Mouse (Mus musculus) limb, embryonic 13.5 days (tissue): ENCODE data around the gene Hoxd3. TPM values are rescaled to one million over a fixed set of nuclear protein-coding genes. Genes with fewer than 3 reads are reported as not detected.

ENCODE experiments used
- ATAC-seq: fragments of 200-750 bp; cut with Nextera tagmentation; 2 replicates; pipeline ENCODE4 v1.8.0; 2017; ENCODE audit warnings: low read depth, moderate number of reproducible peaks, moderate TSS enrichment; ENCODE audit not compliant: low FRiP score
- H3K27ac ChIP-seq: fragments of 300-500 bp; sonication (generic); 2 replicates; pipeline ENCODE4 v1.5.1; 2015; ENCODE audit warnings: inconsistent platforms, mild to moderate bottlenecking, moderate library complexity
- H3K27me3 ChIP-seq: fragments of 300-500 bp; sonication (generic); 2 replicates; pipeline ENCODE4 v1.6.1; 2015; ENCODE audit warnings: mild to moderate bottlenecking, inconsistent platforms
- H3K36me3 ChIP-seq: fragments of 300-500 bp; sonication (generic); 2 replicates; pipeline ENCODE4 v1.6.1; 2015; ENCODE audit warnings: inconsistent platforms, mild to moderate bottlenecking, moderate library complexity
- H3K4me1 ChIP-seq: fragments of 300-500 bp; sonication (generic); 2 replicates; pipeline ENCODE4 v1.6.1; 2015; ENCODE audit warnings: inconsistent platforms
- H3K4me2 ChIP-seq: fragments of 300-500 bp; sonication (generic); replicated peaks from 2 replicates; pipeline ENCODE4 v1.6.1; 2015; ENCODE audit warnings: inconsistent platforms, mild to moderate bottlenecking, moderate library complexity
- H3K4me3 ChIP-seq: fragments of 300-500 bp; sonication (generic); 2 replicates; pipeline ENCODE4 v1.5.1; 2015; ENCODE audit warnings: moderate library complexity, mild to moderate bottlenecking, inconsistent platforms
- H3K9ac ChIP-seq: fragments of 300-500 bp; sonication (generic); 2 replicates; pipeline ENCODE4 v1.6.1; 2015; ENCODE audit warnings: mild to moderate bottlenecking, inconsistent platforms
- H3K9me3 ChIP-seq: fragments of 300-500 bp; sonication (generic); 2 replicates; pipeline ENCODE4 v1.6.1; 2016; ENCODE audit warnings: inconsistent platforms
- WGBS: fragments of 180-500 bp; shearing (Covaris S2); methylation state at CpG from one replicate; pipeline ENCODE4 v1.1.7; 2015; 5-methylcytosine and 5-hydroxymethylcytosine counted together
- polyA plus RNA-seq: library from polyadenylated mRNA; unstranded; fragments of >200 nt; fragmentation: Nextera tagmentation; extraction: Ambion mirVana; gene quantifications from 2 replicates; pipeline ENCODE4 v1.2.1, GENCODE M21; 2015

Hoxd3 gene
- polyA plus RNA-seq, 1 experiment from 2014 or later, result 0.84 TPM

DNA sequence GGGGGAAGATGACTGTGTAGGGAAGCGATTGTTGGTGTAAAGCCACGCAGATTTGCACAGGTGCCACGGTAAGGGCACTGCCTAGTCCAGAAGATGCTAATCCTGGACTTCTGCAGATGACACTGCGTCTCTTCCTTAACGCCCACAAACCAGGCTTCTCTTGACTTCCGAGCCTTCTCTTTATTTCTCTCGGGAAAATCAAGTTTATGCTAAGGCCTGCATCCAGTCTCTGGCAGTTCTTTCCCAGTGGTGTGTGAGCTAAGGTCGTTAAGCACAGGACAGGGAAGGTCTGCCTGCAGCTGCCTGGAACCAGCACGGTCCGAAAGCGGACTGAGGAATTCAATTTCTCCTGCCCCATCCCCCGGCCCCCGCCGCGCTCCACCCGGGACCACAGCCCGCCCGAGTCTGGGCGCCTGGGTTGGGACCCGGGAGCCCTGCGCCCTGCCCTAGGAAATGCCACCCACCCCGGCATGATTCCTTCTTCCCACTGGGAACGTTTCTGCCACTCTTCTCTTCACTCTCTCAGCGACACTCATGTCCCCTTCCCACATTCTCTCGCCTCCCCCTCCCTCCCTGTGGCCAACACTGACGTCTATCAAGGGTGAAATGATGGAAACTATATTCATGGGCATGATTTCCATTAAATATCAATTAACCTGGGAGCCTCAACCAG lies 7.9 kb upstream of the Hoxd3 start:
- peaks cover 39% of the 10 kb centered on the region for H3K4me1 ChIP-seq
- no peak for ATAC-seq
- 0 out of 2 replicates have a peak overlapping the region, but pooled peaks have one; percentile 87 for H3K9ac ChIP-seq

DNA sequence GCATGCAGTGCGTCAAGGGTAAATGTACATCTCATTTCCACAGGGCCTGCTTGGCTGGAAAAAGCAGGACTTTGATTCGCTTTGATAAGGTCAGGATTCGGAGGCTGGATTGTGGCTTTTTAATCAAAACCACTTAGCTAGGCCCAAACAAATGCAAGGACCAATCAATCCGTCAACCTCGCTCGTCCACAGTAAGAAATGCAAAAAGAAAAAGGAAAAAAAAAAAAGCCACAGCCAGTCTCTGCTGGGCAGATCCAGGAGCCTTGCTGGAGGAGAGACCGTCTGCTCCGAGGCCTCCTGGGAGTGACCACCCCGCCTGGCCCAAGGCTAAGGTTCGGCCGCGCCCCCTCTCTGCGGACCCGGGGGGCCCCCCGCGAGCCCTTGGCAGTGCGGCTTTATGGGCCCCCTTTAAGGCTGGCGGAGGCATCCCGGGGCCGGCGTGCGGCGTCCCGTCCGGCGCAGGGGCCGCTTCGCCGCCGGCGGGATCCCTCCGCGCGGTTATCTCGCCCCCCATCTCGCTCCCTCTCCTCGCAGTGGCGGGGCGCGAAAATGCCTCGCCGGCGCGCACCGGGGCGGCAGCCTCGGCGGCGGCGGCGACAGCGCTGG lies 7.2 kb upstream of the Hoxd3 start, which contains the start of gene Hoxd8:
Gene Hoxd8, plus strand, starts transcription at position 223 of the 606 bp plus-strand sequence.
- Histone ChIP-seq H3K4me1 (peaks cover 34% of the 10 kb centered on the region), H3K36me3 (no peaks in the 10 kb centered on the region), H3K4me3 (peak within 1 kb of the TSS; percentile 63), H3K27me3 (peaks cover 87% of the 10 kb centered on the region), H3K27ac (peak within 1 kb of the TSS; percentile 90), H3K9ac (peak within 1 kb of the TSS; percentile 87), H3K4me2 (peak within 1 kb of the TSS; percentile 77), H3K9me3 (no peaks in the 10 kb centered on the region)
- WGBS, result 1% methylated on average over 39 of the region's 52 CpGs
- peak; percentile 34; the same call in 1 of the 2 replicates for ATAC-seq

More for the DNA sequence above, 7.9 kb upstream of the Hoxd3 start:
- H3K4me2 ChIP-seq, result peak overlapping the region; percentile 77
- H3K36me3 ChIP-seq, result no peaks in the 10 kb centered on the region
- peak overlapping the region; percentile 63 for H3K4me3 ChIP-seq
- no peaks in the 10 kb centered on the region for H3K9me3 ChIP-seq
- 6% methylated on average over 26 of the region's 26 CpGs for WGBS
- H3K27me3 ChIP-seq, result peaks cover 85% of the 10 kb centered on the region
- peak overlapping the region; percentile 44; the same call in 1 of the 2 replicates for H3K27ac ChIP-seq

DNA sequence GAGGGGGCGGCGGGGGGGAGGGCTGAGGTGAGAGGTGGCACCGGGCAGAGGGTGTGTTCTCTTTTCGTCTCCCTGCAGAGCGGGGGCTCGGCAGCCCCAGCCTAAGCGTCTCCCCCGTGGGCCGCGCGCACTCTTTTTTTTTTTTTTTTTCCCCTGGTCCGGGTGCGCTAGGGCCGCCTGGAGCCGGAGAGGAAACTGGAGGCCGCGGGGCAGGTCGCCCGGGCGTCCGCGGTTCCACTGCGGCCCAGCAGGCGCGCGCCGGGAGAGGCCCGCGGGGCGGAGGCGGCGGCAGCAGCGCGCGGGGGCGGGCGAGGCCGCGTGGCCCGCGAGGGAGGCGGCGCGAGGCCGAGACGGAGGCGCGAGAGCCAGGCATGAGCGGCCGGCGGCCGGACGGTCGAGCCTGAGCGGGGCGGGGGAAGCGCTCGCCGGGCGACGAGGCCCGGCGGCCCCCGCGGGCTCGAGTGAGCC lies 6.7 kb upstream of the Hoxd3 start:
- 2% methylated on average over 20 of the region's 66 CpGs for WGBS
- Histone ChIP-seq H3K9me3 (no peaks in the 10 kb centered on the region), H3K4me2 (peak overlapping the region; percentile 77), H3K27ac (peak overlapping the region; percentile 90), H3K9ac (peak overlapping the region; percentile 87), H3K36me3 (no peaks in the 10 kb centered on the region), H3K4me1 (peaks cover 29% of the 10 kb centered on the region), H3K4me3 (peak overlapping the region; percentile 63), H3K27me3 (peaks cover 87% of the 10 kb centered on the region)
- ATAC-seq, result peak; percentile 24; the same call in 1 of the 2 replicates

DNA sequence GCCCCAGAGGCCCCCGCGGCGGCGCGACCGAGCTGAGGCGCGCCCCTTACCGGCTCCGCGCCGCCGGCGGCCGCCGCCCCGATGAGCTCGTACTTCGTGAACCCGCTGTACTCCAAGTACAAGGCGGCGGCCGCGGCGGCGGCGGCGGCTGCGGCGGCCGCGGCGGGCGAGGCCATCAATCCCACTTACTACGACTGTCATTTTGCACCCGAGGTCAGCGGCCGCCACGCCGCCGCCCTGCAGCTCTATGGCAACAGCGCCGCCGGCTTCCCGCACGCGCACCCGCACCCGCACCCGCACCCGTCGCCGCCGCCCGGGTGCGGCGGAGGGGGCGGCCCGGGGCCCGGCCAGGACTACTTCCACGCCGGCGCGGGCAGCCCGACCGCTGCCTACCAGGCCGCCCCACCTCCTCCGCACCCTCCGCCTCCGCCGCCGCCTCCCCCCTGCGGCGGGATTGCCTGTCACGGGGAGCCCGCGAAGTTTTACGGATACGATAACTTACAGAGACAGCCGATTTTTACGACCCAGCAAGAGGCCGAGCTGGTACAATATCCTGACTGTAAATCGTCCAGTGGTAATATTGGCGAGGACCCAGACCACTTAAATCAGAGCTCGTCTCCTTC lies 6.1 kb upstream of the Hoxd3 start:
- no peaks in the 10 kb centered on the region for H3K9me3 ChIP-seq
- peak overlapping the region; percentile 63 for H3K4me3 ChIP-seq
- H3K4me2 ChIP-seq, result peak overlapping the region; percentile 77
- H3K9ac ChIP-seq, result peak overlapping the region; percentile 87
- under 1% methylated on average over 52 of the region's 85 CpGs for WGBS
- ATAC-seq, result no peak
- peaks cover 87% of the 10 kb centered on the region for H3K27me3 ChIP-seq
- H3K27ac ChIP-seq, result peak overlapping the region; percentile 90
- H3K36me3 ChIP-seq, result no peaks in the 10 kb centered on the region
- peaks cover 23% of the 10 kb centered on the region for H3K4me1 ChIP-seq

DNA sequence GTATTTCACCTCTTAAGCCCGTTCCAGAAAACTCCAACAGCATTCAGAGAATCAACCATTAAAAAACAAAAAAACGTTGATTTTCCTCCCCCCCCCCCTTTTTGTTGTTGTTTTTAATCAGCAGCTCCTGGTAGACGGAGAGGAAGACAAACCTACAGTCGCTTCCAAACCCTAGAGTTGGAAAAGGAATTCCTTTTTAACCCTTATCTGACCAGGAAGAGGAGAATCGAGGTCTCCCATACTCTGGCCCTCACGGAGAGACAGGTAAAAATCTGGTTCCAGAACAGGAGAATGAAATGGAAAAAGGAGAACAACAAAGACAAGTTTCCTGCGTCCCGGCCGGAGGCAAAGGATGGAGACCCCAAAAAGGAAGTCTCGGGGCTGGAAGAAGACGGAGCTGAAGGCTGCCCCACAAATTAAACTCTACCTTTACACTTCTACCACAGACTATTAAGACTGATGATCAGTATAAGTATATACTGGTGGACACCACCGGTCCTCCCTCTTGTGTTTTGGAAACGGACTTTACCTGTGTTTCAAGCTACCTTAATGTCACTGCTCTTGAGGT lies 5.2 kb upstream of the Hoxd3 start:
- peak overlapping the region; percentile 87 for H3K9ac ChIP-seq
- no peak for ATAC-seq
- H3K4me2 ChIP-seq, result peak overlapping the region; percentile 77
- H3K36me3 ChIP-seq, result no peaks in the 10 kb centered on the region
- peak overlapping the region; percentile 63 for H3K4me3 ChIP-seq
- H3K9me3 ChIP-seq, result no peaks in the 10 kb centered on the region
- H3K27me3 ChIP-seq, result peaks cover 85% of the 10 kb centered on the region
- under 1% methylated on average over 13 of the region's 13 CpGs for WGBS
- H3K4me1 ChIP-seq, result peaks cover 19% of the 10 kb centered on the region
- H3K27ac ChIP-seq, result no peak overlapping the region

DNA sequence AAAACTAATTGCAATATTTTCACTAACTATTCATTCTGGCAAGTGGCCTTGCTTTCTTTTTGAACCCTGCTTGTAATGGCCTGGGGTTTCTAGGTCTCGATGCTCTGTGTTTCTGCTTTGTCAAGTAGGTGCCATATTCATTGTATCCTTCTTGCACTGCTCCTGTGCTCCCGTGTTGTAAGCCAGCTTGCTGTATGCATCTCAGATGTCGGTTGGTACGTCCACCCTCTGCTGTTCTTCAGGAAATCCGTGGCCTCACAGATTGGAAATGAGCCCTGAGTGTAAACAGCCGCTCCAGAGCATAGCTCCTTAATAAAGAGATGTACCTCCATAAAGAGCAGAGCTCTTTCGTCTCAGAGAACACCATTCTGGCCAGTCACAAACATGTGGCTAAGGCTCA lies 4.1 kb upstream of the Hoxd3 start:
- H3K4me2 ChIP-seq, result peak overlapping the region; percentile 47
- peaks cover 91% of the 10 kb centered on the region for H3K27me3 ChIP-seq
- no peak for ATAC-seq
- H3K36me3 ChIP-seq, result no peaks in the 10 kb centered on the region
- H3K27ac ChIP-seq, result no peak overlapping the region
- H3K9ac ChIP-seq, result 0 out of 2 replicates have a peak overlapping the region, but pooled peaks have one; percentile 48
- H3K4me3 ChIP-seq, result peak overlapping the region; percentile 24
- peaks cover 27% of the 10 kb centered on the region for H3K4me1 ChIP-seq
- 23% methylated on average over 7 of the region's 7 CpGs for WGBS
- H3K9me3 ChIP-seq, result no peaks in the 10 kb centered on the region

DNA sequence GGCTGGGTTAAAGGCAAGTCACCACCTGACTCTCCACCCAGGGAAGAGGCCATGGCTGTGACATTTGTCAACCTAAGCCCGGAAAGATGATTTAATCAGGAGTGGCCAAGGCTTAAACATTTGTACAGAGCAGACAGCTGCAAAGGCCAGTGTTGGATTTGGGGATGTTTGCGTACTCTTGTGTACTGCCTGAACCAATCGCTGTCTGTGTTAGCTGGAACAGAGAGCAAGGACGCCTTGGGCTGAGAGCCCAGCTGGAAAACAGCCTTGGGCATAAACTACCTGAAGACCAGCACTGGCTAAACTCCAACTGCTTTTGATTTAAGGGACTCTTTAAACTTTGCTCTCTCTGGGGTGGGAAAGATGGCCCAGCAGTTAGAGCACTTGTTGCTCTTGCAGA lies 3.1 kb upstream of the Hoxd3 start:
- H3K9ac ChIP-seq, result no peak overlapping the region
- no peaks in the 10 kb centered on the region for H3K36me3 ChIP-seq
- 0 out of 2 replicates have a peak overlapping the region, but pooled peaks have one; percentile 4 for H3K4me2 ChIP-seq
- no peaks in the 10 kb centered on the region for H3K9me3 ChIP-seq
- no peak for ATAC-seq
- H3K27me3 ChIP-seq, result peaks cover 93% of the 10 kb centered on the region
- H3K4me1 ChIP-seq, result peaks cover 24% of the 10 kb centered on the region
- H3K4me3 ChIP-seq, result no peak overlapping the region
- 26% methylated on average over 4 of the region's 4 CpGs for WGBS
- H3K27ac ChIP-seq, result 0 out of 2 replicates have a peak overlapping the region, but pooled peaks have one; percentile 0

DNA sequence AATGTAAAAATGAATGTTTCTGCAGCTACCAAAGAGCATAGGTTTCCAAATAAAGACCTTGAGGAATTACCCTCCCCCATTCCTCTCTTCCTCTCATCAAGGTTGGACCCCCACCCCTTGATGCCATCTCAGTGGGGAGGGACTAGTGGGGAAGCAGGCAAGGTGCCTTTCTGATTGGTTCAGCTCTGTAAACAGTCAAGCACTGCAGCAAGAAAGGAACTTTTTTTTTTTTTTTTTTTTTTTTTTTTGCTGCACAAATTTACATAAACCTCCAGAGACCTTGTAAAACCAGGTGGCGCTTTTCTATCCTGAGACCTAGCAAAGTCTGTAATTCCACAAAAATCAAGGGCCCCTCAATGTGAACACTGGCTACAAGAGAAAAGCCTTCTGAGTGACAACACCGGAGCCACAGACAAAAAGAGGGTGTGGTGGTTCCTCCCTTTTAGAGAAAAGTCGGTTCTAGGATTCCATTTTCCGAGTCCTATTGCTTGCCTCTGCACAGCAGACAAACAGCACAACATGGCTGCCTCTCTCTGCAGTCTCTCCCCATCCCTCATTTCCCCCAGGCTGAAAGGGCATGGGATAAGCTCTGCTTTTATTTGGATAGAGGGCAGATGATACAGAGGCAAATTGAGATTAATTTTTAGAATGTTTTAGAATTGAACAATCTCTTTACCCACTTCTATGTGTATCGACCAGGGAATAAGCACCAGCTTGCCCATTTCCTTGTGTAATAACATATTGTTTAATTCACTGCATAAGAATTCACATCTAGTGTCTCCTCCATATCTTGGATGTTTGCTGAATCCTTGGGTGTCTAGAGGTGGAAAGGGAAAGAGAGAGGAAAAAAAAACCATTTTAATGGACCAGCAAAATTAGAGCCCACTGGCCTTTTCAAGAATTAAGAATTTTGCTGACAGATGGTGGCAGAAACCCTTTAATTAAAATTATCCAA lies 2.0 kb upstream of the Hoxd3 start:
- Histone ChIP-seq H3K27ac (no peak overlapping the region), H3K4me2 (no peak overlapping the region), H3K27me3 (peaks cover 93% of the 10 kb centered on the region), H3K36me3 (no peaks in the 10 kb centered on the region), H3K9ac (no peak overlapping the region), H3K9me3 (no peaks in the 10 kb centered on the region), H3K4me1 (peaks cover 24% of the 10 kb centered on the region), H3K4me3 (no peak overlapping the region)
- WGBS, result 18% methylated on average over 5 of the region's 5 CpGs
- no peak for ATAC-seq

DNA sequence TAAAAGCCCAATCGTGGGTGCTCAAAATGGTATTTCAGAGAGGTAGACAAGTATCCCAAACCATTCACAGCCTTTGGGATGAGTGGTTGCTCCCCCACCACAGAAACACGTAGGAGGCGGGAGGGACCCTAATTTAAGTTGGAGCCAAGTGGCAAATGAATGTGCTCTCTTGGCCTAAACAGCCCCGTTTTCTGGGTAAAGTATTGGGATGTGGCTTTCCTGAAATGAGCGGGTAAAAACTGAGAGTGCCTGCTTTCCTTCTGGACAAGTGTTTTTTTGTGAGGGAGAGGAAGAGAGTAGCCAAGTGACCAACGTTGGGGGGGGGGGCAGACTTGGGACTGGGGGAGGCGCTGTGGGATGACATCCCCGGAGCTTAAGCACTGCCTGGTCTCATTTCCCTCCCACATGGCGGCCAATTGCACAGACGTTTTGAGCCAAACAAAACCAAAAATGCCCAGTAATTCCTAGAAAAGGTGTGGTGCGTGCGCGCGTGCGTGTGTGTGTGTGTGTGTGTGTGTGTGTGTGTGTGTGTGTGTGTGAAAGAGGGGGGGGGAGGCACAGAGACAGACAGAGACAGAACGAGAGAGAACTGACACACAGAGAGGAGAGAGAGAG lies 691 bp upstream of the Hoxd3 start:
- Histone ChIP-seq H3K9me3 (no peaks in the 10 kb centered on the region), H3K4me2 (peak overlapping the region; percentile 72), H3K4me3 (peak overlapping the region; percentile 53), H3K27me3 (peaks cover 95% of the 10 kb centered on the region), H3K4me1 (peaks cover 24% of the 10 kb centered on the region), H3K27ac (no peak overlapping the region), H3K36me3 (no peaks in the 10 kb centered on the region), H3K9ac (no peak overlapping the region)
- ATAC-seq, result no peak
- WGBS, result 1% methylated on average over 16 of the region's 16 CpGs

DNA sequence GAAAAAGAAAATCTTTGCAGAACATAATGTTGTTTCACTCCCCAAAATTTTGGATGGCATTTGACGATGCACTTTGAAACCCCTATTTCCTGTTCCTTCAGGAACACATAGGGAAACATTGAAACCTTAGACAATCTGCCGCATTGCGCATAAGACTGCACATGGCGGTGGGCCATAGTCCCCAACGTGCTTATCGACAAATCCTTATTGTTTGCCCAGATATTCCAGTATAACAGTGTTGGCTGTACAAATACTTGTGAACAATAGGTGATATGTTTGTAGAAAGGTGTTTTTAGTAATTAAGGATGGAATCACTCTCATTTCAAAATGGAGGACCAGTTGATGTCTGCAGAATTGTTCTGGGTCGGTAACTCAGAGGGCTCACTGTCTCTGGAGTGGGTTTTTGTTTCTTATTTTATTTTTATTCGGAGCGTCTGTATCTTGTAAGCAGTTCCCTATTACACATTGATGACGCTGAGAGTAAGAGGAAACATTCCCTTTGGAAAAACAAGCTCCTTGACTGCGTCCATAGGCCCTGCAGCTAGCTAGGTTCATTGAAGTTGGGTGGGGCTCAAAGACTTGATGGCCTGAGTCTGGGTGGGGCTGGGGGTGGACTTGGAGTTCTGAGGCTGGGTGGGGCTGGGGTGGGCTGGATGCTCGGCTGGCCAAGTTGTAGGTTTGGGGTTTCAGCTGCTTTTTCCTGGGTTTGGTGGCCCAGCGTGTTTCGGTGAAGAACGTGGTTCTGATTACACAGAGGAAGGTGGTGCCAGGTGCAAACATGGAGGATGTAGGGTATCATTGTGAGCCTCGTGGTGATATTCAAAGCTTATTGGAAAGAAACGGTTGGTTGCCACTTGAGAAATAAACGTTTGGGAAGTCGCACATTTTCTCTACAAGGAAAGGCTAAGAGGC lies 1.8 kb downstream of the Hoxd3 start:
- peak overlapping the region; percentile 53 for H3K4me3 ChIP-seq
- no peaks in the 10 kb centered on the region for H3K36me3 ChIP-seq
- no peak overlapping the region for H3K9ac ChIP-seq
- H3K4me2 ChIP-seq, result peak overlapping the region; percentile 72
- H3K27me3 ChIP-seq, result peaks cover 97% of the 10 kb centered on the region
- WGBS, result 4% methylated on average over 19 of the region's 19 CpGs
- no peak overlapping the region for H3K27ac ChIP-seq
- H3K4me1 ChIP-seq, result peaks cover 27% of the 10 kb centered on the region
- ATAC-seq, result no peak
- no peaks in the 10 kb centered on the region for H3K9me3 ChIP-seq
